Mouse (Mus musculus) kidney, postnatal 0 days (tissue): ENCODE results near the gene Map1s. TPM values are rescaled to one million over a fixed set of nuclear protein-coding genes. Genes with fewer than 3 reads are reported as not detected.

Source experiments
- ATAC-seq: fragments of 200-750 bp; cut with Nextera tagmentation; replicated peaks from 2 replicates; pipeline ENCODE4 v1.8.0; 2017; ENCODE audit warnings: low read depth, moderate number of reproducible peaks, moderate TSS enrichment, moderate library complexity; ENCODE audit not compliant: low FRiP score
- DNase-seq: peaks from one replicate; pipeline ENCODE4 v3.0.0-alpha.2; 2016; ENCODE audit warnings: low spot score
- H3K27ac ChIP-seq: fragments of 300-500 bp; sonication (generic); 2 replicates; pipeline ENCODE4 v1.5.1; 2014; ENCODE audit warnings: mild to moderate bottlenecking
- H3K27me3 ChIP-seq: fragments of 300-500 bp; sonication (generic); 2 replicates; pipeline ENCODE4 v1.6.1; 2014; ENCODE audit warnings: low read length, mixed read lengths; ENCODE audit not compliant: insufficient read depth
- H3K36me3 ChIP-seq: fragments of 300-500 bp; sonication (generic); 2 replicates; pipeline ENCODE4 v1.6.1; 2014; ENCODE audit warnings: low read length, mixed read lengths; ENCODE audit not compliant: insufficient read depth
- H3K4me1 ChIP-seq: fragments of 300-500 bp; sonication (generic); replicated peaks from 2 replicates; pipeline ENCODE4 v1.6.1; 2014; ENCODE audit warnings: antibody characterized with exemption, low read length, mixed read lengths; ENCODE audit not compliant: insufficient read depth
- H3K4me2 ChIP-seq: fragments of 300-500 bp; sonication (generic); 2 replicates; pipeline ENCODE4 v1.6.1; 2014; ENCODE audit warnings: mild to moderate bottlenecking, low read length, moderate library complexity, mixed read lengths
- H3K4me3 ChIP-seq: fragments of 300-500 bp; sonication (generic); replicated peaks from 2 replicates; pipeline ENCODE4 v1.5.1; 2014; ENCODE audit warnings: low read depth, low read length
- H3K9ac ChIP-seq: fragments of 300-500 bp; sonication (generic); 2 replicates; pipeline ENCODE4 v1.6.1; 2014; ENCODE audit warnings: low read depth, low read length
- H3K9me3 ChIP-seq: fragments of 300-500 bp; sonication (generic); replicated peaks from 2 replicates; pipeline ENCODE4 v1.6.1; 2016; ENCODE audit warnings: low read length, inconsistent platforms, mixed read lengths
- CTCF ChIP-seq: IDR thresholded peaks from 2 replicates; pipeline ENCODE4 v1.5.1; 2016; ENCODE audit warnings: antibody characterized with exemption, low read depth, mild to moderate bottlenecking, moderate library complexity
- WGBS: fragments of 180-500 bp; shearing (Covaris S2); extraction: QIAGEN DNeasy Blood & Tissue Kit; methylation state at CpG from one replicate; pipeline ENCODE4 v1.1.7; 2014; 5-methylcytosine and 5-hydroxymethylcytosine counted together
- polyA plus RNA-seq: library from polyadenylated mRNA; unstranded; fragments of >200 nt; fragmentation: Nextera tagmentation; extraction: Ambion mirVana; gene quantifications from 2 replicates; pipeline ENCODE4 v1.2.1, GENCODE M21; 2015

The Map1s gene
- polyA plus RNA-seq, 1 experiment from 2014 or later = 32.5 TPM

GRCm38 (mm10) chr8:70903112-70903511 is 2.6 kb upstream of the Map1s start:
- H3K4me2 ChIP-seq = no peak overlapping the region
- no peak overlapping the region for H3K4me3 ChIP-seq
- WGBS = 67% methylated on average over 3 of the region's 4 CpGs

DNA sequence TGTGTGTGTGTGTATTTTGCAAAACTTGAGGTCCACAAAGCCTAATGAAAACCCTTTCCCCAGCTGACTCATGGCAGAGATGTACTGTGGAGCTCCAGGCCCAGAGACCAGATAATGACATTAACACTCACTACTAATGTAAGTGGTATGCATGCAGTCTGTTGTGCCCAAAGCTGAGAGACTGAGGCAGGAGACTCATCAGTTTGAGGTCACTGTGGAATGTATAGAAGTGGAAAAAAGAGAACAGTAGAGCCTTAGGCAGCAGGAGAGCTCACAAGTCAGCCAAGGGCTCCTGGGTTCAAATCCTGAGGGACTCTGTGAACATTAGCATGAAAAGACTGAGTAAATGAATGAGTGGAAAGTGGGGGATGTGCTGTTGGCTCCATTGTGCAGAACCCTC is 2.1 kb upstream of the Map1s start:
- Histone ChIP-seq H3K4me1 (peaks cover 6% of the 10 kb centered on the region; the same call in 1 of the 2 replicates), H3K9me3 (no peaks in the 10 kb centered on the region), H3K9ac (no peak overlapping the region), H3K36me3 (no peaks in the 10 kb centered on the region), H3K4me3 (no peak overlapping the region), H3K4me2 (no peak overlapping the region), H3K27ac (no peak overlapping the region), H3K27me3 (no peaks in the 10 kb centered on the region)
- no peak for TF ChIP-seq CTCF
- DNase-seq (no peak), ATAC-seq (no peak)

More at GRCm38 (mm10) chr8:70903112-70903511, 2.6 kb upstream of the Map1s start:
- H3K36me3 ChIP-seq = no peaks in the 10 kb centered on the region
- DNase-seq (no peak), ATAC-seq (no peak)
- H3K4me1 ChIP-seq = peaks cover 10% of the 10 kb centered on the region
- TF ChIP-seq CTCF = no peak
- no peak overlapping the region for H3K9ac ChIP-seq
- no peaks in the 10 kb centered on the region for H3K27me3 ChIP-seq
- no peak overlapping the region for H3K27ac ChIP-seq
- H3K9me3 ChIP-seq = no peaks in the 10 kb centered on the region

DNA sequence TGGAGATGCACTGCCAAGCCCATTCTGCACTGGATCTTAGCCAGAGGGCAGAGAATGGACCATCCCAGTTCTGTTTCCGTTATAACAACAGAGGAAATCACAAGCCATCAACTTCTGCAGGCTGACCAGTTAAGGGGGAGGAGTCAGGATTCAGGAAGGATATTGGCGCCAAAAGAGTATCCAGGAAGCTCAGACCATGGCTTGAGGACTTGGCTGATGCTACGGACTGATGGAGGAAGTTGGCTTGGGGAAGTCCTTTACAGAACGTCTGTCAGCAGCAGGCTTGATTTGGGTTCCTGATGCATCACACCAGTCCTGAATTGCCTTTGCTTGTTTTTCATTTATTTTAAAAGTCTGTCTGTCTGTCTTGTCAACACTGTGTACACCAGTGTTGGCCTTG is 1.2 kb upstream of the Map1s start:
- Histone ChIP-seq H3K4me3 (no peak overlapping the region), H3K9ac (no peak overlapping the region), H3K36me3 (no peaks in the 10 kb centered on the region), H3K4me1 (peaks cover 6% of the 10 kb centered on the region; the same call in 1 of the 2 replicates), H3K27ac (no peak overlapping the region), H3K9me3 (no peaks in the 10 kb centered on the region), H3K4me2 (no peak overlapping the region), H3K27me3 (no peaks in the 10 kb centered on the region)
- WGBS = 50% methylated on average over 4 of the region's 4 CpGs
- no peak for ATAC-seq
- TF ChIP-seq CTCF = no peak
- DNase-seq = peak; percentile 58

DNA sequence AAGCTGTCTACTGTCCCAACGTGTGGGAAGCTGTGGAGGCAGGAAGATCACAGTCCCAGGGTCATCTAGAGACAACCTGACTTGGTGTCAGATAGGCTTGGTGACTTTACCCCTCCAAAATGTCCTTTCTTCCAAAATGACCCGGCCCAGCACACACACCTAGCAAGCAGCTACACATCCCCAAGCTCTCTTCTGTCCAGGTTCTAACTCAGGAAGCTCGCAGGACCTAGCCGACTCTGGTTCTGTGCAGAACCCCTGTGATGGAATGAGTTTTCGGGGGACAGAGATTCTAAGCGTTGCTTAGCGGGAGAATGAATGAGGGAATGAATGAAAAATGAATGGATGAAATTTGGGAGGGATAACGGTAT is 285 bp upstream of the Map1s start:
- no peaks in the 10 kb centered on the region for H3K27me3 ChIP-seq
- no peak for TF ChIP-seq CTCF
- WGBS = 15% methylated on average over 8 of the region's 8 CpGs
- peak; percentile 18; the same call in 1 of the 2 replicates for ATAC-seq
- H3K4me3 ChIP-seq = peak overlapping the region; percentile 66
- peaks cover 6% of the 10 kb centered on the region; the same call in 1 of the 2 replicates for H3K4me1 ChIP-seq
- H3K36me3 ChIP-seq = no peaks in the 10 kb centered on the region
- H3K4me2 ChIP-seq = peak overlapping the region; percentile 96
- no peak overlapping the region for H3K27ac ChIP-seq
- H3K9ac ChIP-seq = peak overlapping the region; percentile 85
- no peaks in the 10 kb centered on the region for H3K9me3 ChIP-seq
- no peak for DNase-seq

DNA sequence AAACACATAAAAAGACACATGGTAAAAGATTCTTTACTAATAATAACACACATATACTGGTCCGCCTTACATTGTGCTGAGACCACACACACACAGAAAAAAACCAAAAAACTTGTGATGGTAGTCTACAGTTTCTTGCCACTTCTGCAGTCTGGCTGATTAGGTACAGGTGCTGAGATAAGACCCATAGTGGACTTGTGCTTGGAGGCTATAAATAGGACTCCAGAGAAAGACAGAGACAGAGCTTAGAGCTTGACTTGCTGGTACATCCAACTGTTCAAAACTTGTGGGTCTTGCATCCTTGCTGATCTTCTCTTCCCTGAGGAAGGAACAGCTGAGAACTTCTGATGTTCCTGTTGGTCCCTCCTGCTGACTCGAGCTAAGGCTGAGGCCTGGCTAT is 1.8 kb downstream of the Map1s start:
- Histone ChIP-seq H3K9me3 (no peaks in the 10 kb centered on the region), H3K9ac (no peak overlapping the region), H3K4me1 (peaks cover 6% of the 10 kb centered on the region; the same call in 1 of the 2 replicates), H3K27ac (no peak overlapping the region), H3K4me2 (no peak overlapping the region), H3K27me3 (no peaks in the 10 kb centered on the region), H3K4me3 (no peak overlapping the region), H3K36me3 (peaks cover 12% of the 10 kb centered on the region; the same call in 1 of the 2 replicates)
- TF ChIP-seq CTCF = no peak
- 93% methylated on average over 2 of the region's 2 CpGs for WGBS
- ATAC-seq (no peak), DNase-seq (no peak)

GRCm38 (mm10) chr8:70911596-70911995 is 5.9 kb downstream of the Map1s start:
- Histone ChIP-seq H3K4me3 (no peak overlapping the region), H3K9ac (no peak overlapping the region), H3K27me3 (no peaks in the 10 kb centered on the region), H3K36me3 (peaks cover 48% of the 10 kb centered on the region), H3K27ac (no peak overlapping the region), H3K9me3 (no peaks in the 10 kb centered on the region), H3K4me1 (peaks cover 5% of the 10 kb centered on the region; the same call in 1 of the 2 replicates), H3K4me2 (no peak overlapping the region)
- no peak for DNase-seq
- ATAC-seq = no peak
- peak; percentile 43; the same call in 1 of the 2 replicates for TF ChIP-seq CTCF
- 80% methylated on average over 5 of the region's 5 CpGs for WGBS

DNA sequence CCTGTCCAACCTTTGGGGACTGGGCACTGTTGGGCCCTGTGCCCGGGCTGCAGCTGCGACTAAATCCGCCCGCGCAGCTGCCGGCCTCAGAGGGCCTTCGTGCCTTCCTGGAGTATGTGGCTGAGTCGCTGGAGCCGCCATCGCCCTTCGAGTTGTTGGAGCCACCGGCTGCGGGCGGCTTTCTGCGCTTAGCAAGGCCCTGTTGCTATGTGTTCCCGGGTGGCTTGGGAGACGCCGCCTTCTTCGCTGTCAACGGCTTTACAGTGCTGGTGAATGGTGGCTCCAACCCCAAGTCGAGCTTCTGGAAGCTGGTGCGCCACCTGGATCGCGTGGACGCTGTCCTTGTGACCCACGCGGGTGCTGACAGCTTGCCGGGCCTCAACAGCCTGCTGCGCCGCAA is 7.2 kb downstream of the Map1s start:
- H3K9ac ChIP-seq = no peak overlapping the region
- no peaks in the 10 kb centered on the region for H3K9me3 ChIP-seq
- WGBS = 94% methylated on average over 30 of the region's 30 CpGs
- H3K4me2 ChIP-seq = no peak overlapping the region
- no peak overlapping the region for H3K4me3 ChIP-seq
- H3K27me3 ChIP-seq = no peaks in the 10 kb centered on the region
- H3K4me1 ChIP-seq = no peaks in the 10 kb centered on the region
- ATAC-seq = no peak
- DNase-seq = no peak
- peaks cover 58% of the 10 kb centered on the region for H3K36me3 ChIP-seq
- no peak for TF ChIP-seq CTCF
- no peak overlapping the region for H3K27ac ChIP-seq
